Mouse (Mus musculus): ENCODE data around the gene Apoc1. TPM values are rescaled to one million over a fixed set of nuclear protein-coding genes. Genes with fewer than 3 reads are reported as not detected.

The Apoc1 gene
- polyA plus RNA-seq (2015; fragmentation: Nextera tagmentation; extraction: Ambion mirVana), result 13.8 and 18.6 TPM in 2 replicates

GRCm38 (mm10) chr7:19691873-19692865, at the start of gene Apoc1:
TSS of gene Apoc1 (minus strand) at chr7:19692660.

GRCm38 (mm10) chr7:19715239-19716054, 23.0 kb upstream of the Apoc1 start, which contains the start of gene Tomm40:
TSS of gene Tomm40 (minus strand) at chr7:19715438.

DNA sequence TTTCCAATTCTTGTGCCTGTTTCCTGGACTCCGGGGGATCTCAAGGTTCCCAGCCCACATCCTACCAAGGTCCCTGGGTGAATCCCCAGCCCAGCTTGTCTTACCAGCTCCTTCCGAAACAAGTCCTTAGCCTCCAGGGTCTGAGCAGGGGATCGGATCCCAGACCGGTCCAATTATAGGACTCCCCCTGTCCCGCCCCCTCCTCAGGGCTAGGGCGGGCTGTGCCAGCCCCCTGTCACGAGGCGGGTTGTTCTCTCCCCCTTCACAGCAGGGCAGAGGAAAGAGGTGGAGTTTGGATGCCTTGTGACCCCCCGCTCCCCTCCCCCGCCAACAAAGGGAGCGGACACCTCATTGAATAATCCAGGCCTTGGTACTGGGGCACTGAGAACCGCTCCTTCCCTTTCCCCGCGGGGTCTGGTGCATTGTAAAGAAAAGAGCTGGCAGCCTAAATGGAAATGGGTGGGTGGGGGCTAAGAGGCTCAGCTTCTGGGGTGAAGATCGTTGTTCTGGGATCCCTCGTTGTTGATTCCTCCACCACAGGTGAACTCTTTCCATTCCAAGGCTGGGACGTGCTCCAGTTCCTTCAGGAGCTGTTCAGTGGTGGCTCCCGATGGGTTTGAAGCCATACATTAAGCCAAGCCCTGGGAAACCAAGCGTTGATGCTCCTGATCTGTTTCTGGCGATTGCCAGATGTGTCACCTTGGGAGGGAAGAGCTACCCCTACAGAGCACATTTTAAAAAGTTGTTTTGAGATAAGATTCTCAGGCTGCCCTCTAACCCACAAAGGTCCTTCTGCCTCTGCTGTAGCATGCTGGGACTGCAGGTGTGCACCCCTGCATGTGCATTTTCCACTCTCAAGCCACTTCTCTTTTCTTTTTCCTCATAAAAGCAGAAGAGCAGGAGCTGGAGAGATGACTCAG, 6.7 kb upstream of the Apoc1 start, which contains the start of gene Apoe:
TSS of gene Apoe (minus strand) at position 282 of the 920 bp plus-strand sequence.

DNA sequence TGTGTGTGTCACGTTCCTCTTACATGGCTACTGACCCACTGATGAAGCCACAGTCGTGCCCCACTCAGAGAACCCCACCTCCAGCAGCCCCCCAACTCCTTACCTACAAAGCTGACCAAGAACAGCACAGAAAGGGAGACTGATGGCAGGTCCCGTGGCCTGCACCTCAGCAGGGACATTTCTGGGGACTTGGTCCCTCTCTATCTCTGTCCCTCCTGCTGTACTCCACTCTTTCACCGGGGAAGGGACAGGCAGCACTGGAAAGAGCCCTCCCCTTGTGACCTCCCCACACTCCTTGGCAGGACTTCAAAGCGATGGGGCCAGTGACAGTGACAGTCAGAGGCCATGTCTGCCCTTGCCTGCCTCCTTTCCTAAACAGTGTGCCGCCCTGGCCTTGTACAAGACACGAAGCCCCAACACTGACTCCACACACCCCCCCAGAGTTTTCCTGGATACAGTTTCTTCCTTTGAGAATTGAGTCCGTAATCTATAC, 11.2 kb downstream of the Apoc1 start, which contains the start of the genes Gm44805 and Apoc4:
TSS of gene Gm44805 (minus strand) at position 222 of the 493 bp plus-strand sequence.
TSS of gene Apoc4 (minus strand) at position 278 of the 493 bp plus-strand sequence.

GRCm38 (mm10) chr7:19677872-19678271, 14.6 kb downstream of the Apoc1 start, which contains the start of gene Apoc2:
TSS of gene Apoc2 (minus strand) at chr7:19677941.

DNA sequence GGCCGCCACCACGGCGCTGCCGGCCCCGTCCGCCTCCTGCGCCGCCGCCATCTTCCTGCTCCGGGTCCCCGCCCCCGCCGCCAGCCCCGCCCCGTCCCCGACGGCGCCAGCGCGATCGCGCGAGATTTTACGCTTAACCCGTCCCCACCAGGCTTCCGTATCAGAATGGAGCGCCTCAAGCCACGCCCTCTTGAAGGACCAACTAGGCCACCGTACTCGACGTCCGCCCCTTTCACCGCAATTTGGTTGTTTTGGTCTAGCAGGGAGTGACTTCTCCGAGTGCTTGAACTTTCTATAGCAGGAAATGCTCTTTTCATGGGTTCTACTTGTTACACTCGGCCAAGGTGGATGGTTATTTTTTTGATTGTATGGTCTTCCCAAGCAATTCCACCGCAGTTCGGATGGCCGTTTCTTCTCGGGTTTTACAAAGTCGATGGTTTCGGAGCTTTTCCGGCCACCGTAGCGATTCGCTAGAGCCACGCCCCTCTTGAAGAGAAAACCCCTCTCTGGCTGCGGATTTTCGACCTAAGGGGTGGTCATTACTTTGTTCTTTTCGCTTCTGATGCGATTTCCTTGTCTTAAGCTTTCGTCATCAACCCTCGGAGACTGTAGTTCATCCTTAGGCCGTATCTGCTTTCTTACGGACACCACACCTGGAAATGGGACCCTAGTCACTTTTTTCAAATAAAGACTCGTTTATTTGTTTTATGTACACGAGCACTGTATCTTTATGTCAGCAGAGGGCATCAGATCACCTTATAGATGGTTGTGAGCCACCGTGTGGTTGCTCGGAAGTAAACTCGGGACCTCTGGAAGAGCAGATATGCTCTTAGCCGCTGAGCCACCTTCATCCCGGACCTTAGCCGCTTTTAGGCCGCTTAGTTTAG, 27.3 kb downstream of the Apoc1 start, which contains the start of gene Clptm1:
TSS of gene Clptm1 (minus strand) at position 79 of the 887 bp plus-strand sequence.

Other genes starting within 250 kb of the Apoc1 start
- 2.9 and 3.6 TPM in 2 replicates for gene Mark4, start 233.8 kb downstream of the Apoc1 start, polyA plus RNA-seq (2015; fragmentation: Nextera tagmentation; extraction: Ambion mirVana)
- 1.3 and 2.0 TPM in 2 replicates for gene Exoc3l2, start 229.3 kb downstream of the Apoc1 start, polyA plus RNA-seq (2015; fragmentation: Nextera tagmentation; extraction: Ambion mirVana)
- gene Bloc1s3, start 184.3 kb downstream of the Apoc1 start, polyA plus RNA-seq (2015; fragmentation: Nextera tagmentation; extraction: Ambion mirVana), result 1.6 and 2.5 TPM in 2 replicates
- 57.5 and 68.7 TPM in 2 replicates for gene Trappc6a, start 184.3 kb downstream of the Apoc1 start, polyA plus RNA-seq (2015; fragmentation: Nextera tagmentation; extraction: Ambion mirVana)
- gene Nkpd1, start 174.8 kb downstream of the Apoc1 start, polyA plus RNA-seq (2015; fragmentation: Nextera tagmentation; extraction: Ambion mirVana), result 0.08 TPM in 1 of 2 replicates, not detected in the other
- 11.3 and 12.5 TPM in 2 replicates for gene Ppp1r37, start 129.6 kb downstream of the Apoc1 start, polyA plus RNA-seq (2015; fragmentation: Nextera tagmentation; extraction: Ambion mirVana)
- gene Zfp296, start 115.4 kb downstream of the Apoc1 start, polyA plus RNA-seq (2015; fragmentation: Nextera tagmentation; extraction: Ambion mirVana), result 1.8 and 1.9 TPM in 2 replicates
- 111 and 119 TPM in 2 replicates for gene Gemin7, start 115.1 kb downstream of the Apoc1 start, polyA plus RNA-seq (2015; fragmentation: Nextera tagmentation; extraction: Ambion mirVana)
- 18.1 and 23.1 TPM in 2 replicates for gene Clasrp, start 88.2 kb downstream of the Apoc1 start, polyA plus RNA-seq (2015; fragmentation: Nextera tagmentation; extraction: Ambion mirVana)
- gene Relb, start 63.2 kb downstream of the Apoc1 start, polyA plus RNA-seq (2015; fragmentation: Nextera tagmentation; extraction: Ambion mirVana), result 4.3 and 6.2 TPM in 2 replicates
- gene Clptm1, start 27.6 kb downstream of the Apoc1 start, polyA plus RNA-seq (2015; fragmentation: Nextera tagmentation; extraction: Ambion mirVana), result 36.0 and 39.2 TPM in 2 replicates
- 6.8 and 9.4 TPM in 2 replicates for gene Apoc2, start 14.7 kb downstream of the Apoc1 start, polyA plus RNA-seq (2015; fragmentation: Nextera tagmentation; extraction: Ambion mirVana)
- 0.24 and 0.97 TPM in 2 replicates for gene Gm44805, start 11.2 kb downstream of the Apoc1 start, polyA plus RNA-seq (2015; fragmentation: Nextera tagmentation; extraction: Ambion mirVana)
- gene Apoc4, start 11.2 kb downstream of the Apoc1 start, polyA plus RNA-seq (2015; fragmentation: Nextera tagmentation; extraction: Ambion mirVana), result 1.3 and 1.5 TPM in 2 replicates
- gene Apoe, start 6.5 kb upstream of the Apoc1 start, polyA plus RNA-seq (2015; fragmentation: Nextera tagmentation; extraction: Ambion mirVana), result 304 and 441 TPM in 2 replicates
- 96.6 TPM in 2 replicates for gene Tomm40, start 22.8 kb upstream of the Apoc1 start, polyA plus RNA-seq (2015; fragmentation: Nextera tagmentation; extraction: Ambion mirVana)
- 21.6 and 27.0 TPM in 2 replicates for gene Nectin2, start 57.8 kb upstream of the Apoc1 start, polyA plus RNA-seq (2015; fragmentation: Nextera tagmentation; extraction: Ambion mirVana)
- 35.6 and 45.1 TPM in 2 replicates for gene Bcam, start 78.4 kb upstream of the Apoc1 start, polyA plus RNA-seq (2015; fragmentation: Nextera tagmentation; extraction: Ambion mirVana)
- not detected in 2 replicates for gene Cblc, start 104.1 kb upstream of the Apoc1 start, polyA plus RNA-seq (2015; fragmentation: Nextera tagmentation; extraction: Ambion mirVana)
- 5.3 and 5.5 TPM in 2 replicates for gene Bcl3, start 130.1 kb upstream of the Apoc1 start, polyA plus RNA-seq (2015; fragmentation: Nextera tagmentation; extraction: Ambion mirVana)
- 0.24 and 0.32 TPM in 2 replicates for gene Gm19345, start 159.3 kb upstream of the Apoc1 start, polyA plus RNA-seq (2015; fragmentation: Nextera tagmentation; extraction: Ambion mirVana)
- 0.52 and 0.93 TPM in 2 replicates for gene Ceacam16, start 168.6 kb upstream of the Apoc1 start, polyA plus RNA-seq (2015; fragmentation: Nextera tagmentation; extraction: Ambion mirVana)
- gene Ceacam19, start 195.3 kb upstream of the Apoc1 start, polyA plus RNA-seq (2015; fragmentation: Nextera tagmentation; extraction: Ambion mirVana), result not detected in 2 replicates
- 5.1 and 7.1 TPM in 2 replicates for gene Pvr, start 228.5 kb upstream of the Apoc1 start, polyA plus RNA-seq (2015; fragmentation: Nextera tagmentation; extraction: Ambion mirVana)

Measured in spleen, postnatal 0 days (tissue).